Mouse (Mus musculus) G1E (cell line): Measurements from ENCODE around the gene Afmid.

Experiments used
- CTCF ChIP-seq: IDR thresholded peaks from 2 replicates; pipeline ENCODE4 v1.5.1; 2012; ENCODE audit warnings: low read depth, low read length, inconsistent platforms, mixed read lengths
- GATA1 ChIP-seq: IDR thresholded peaks from 2 replicates; pipeline ENCODE4 v1.6.1; 2012; ENCODE audit warnings: borderline replicate concordance, low read length, inconsistent platforms, mixed read lengths
- TAL1 ChIP-seq: conservative IDR thresholded peaks from 2 replicates; pipeline ENCODE4 v1.6.1; 2012; ENCODE audit warnings: low read depth, low read length, inconsistent platforms, mixed read lengths

- TF ChIP-seq TAL1 (no peak), CTCF (no peak), GATA1 (no peak)
These were observed 18.9 kb upstream of the Afmid start for GRCm38 (mm10) chr11:117806781-117807180.
